Mouse (Mus musculus): ENCODE measurements around the gene Upk3bl.

DNA sequence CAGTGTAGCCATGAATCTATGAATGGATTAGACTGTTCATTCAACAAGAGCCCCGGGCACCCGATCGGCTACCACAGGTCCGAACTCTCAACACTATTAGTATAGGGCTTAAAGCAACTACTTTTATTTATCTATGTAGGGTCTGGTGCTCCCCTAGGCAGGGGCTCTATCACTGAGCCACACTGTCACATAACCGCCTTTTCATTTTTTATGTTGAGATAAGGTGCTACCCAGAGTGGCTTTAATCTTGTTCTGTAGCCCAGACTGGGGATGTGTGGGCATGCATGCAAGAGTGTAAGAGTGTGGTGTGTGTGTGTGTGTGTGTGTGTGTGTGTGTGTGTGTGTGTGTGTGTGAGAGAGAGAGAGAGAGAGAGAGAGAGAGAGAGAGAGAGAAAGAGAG is 23.8 kb downstream of the Upk3bl start:
- TF ChIP-seq CTCF (conservative IDR thresholded peaks at IDR 0.05; ENCODE audit: low read length) (no peak), POU5F1 (IDR thresholded peaks at IDR 0.05; ENCODE audit: borderline replicate concordance, low read length) (no peak)

All from E14TG2a.4 (cell line).